Mouse (Mus musculus) splenic B cell, adult 2 months (primary cell): ENCODE data around the gene Gm4791.

Source experiments
- DNase-seq: peaks from one replicate; pipeline ENCODE4 v3.0.0-alpha.2; 2011; ENCODE audit warnings: low read depth, low spot score
- H3K27me3 ChIP-seq: 2 replicates; pipeline ENCODE4 v1.6.1; 2012; ENCODE audit warnings: mild to moderate bottlenecking, low read length, moderate library complexity, mixed read lengths; ENCODE audit not compliant: control insufficient read depth, poor library complexity, insufficient read depth, severe bottlenecking
- H3K36me3 ChIP-seq: 2 replicates; pipeline ENCODE4 v1.6.1; 2012; ENCODE audit warnings: mild to moderate bottlenecking, low read length, moderate library complexity, mixed read lengths; ENCODE audit not compliant: control insufficient read depth, poor library complexity, insufficient read depth, severe bottlenecking

Gm4791 gene

DNA sequence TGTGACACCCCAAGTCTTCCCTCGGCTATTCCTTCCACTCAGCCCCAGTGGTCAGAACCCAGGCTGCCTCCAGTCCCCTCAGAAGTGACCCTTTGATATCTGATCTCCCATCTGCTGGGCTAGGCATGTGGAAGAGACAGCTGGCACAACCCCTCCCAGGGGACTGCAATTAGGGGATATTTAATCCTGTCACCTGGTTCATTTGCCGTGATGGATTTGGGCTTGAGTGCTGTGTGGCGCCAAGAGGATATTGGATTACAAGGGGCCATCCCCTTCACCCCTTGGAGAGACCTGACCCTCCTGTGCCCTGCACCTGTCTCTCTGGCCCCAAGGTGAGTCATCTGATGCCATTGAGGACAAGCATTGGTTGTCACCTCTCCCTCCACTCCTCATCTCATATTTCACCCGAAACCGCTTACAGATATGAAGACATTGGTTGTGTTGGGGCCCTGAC, at the start of gene Gm4791:
Gene Gm4791, plus strand, starts transcription at position 404 of the 454 bp plus-strand sequence.
- no peaks in the 10 kb centered on the region for H3K27me3 ChIP-seq
- DNase-seq, result no peak

GRCm38 (mm10) chr9:46956286-46956685, 42.3 kb upstream of the Gm4791 start:
- DNase-seq, result no peak
- H3K27me3 ChIP-seq, result no peaks in the 10 kb centered on the region
- no peaks in the 10 kb centered on the region for H3K36me3 ChIP-seq

More for the DNA sequence above, at the start of gene Gm4791:
- H3K36me3 ChIP-seq, result no peaks in the 10 kb centered on the region

- H3K36me3 ChIP-seq, result no peaks in the 10 kb centered on the region
- no peak for DNase-seq
- H3K27me3 ChIP-seq, result no peaks in the 10 kb centered on the region
These were observed 41.1 kb upstream of the Gm4791 start for GRCm38 (mm10) chr9:46957420-46957950.

GRCm38 (mm10) chr9:46966028-46966427, 32.5 kb upstream of the Gm4791 start:
- Histone ChIP-seq H3K36me3 (no peaks in the 10 kb centered on the region), H3K27me3 (no peaks in the 10 kb centered on the region)
- no peak for DNase-seq

GRCm38 (mm10) chr9:46968970-46969369, 29.6 kb upstream of the Gm4791 start:
- no peak for DNase-seq

GRCm38 (mm10) chr9:46969406-46969805, 29.1 kb upstream of the Gm4791 start:
- Histone ChIP-seq H3K27me3 (no peaks in the 10 kb centered on the region), H3K36me3 (no peaks in the 10 kb centered on the region)
- no peak for DNase-seq

More at GRCm38 (mm10) chr9:46968970-46969369, 29.6 kb upstream of the Gm4791 start:
- no peaks in the 10 kb centered on the region for H3K27me3 ChIP-seq
- H3K36me3 ChIP-seq, result no peaks in the 10 kb centered on the region

DNA sequence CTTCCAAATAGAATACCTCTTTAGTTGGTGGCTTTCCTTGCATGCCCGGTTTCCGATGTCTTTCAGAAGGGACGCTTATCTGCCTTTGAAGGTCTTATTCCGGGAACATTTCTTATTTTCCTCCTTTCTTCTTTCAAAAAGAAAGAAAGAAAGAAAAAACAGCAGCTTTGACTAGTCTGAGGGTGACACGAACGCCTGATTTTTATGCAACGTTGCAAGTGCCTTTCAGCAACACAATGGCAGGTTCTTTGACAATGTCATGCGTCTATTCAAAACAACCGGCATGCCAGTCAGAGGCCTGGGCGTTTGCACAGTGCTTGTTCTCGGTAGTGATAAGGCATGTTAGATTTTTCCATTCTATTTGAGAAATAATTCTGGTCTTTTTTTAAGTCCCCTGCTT, 19.7 kb upstream of the Gm4791 start:
- Histone ChIP-seq H3K27me3 (no peaks in the 10 kb centered on the region), H3K36me3 (no peaks in the 10 kb centered on the region)
- DNase-seq, result no peak

DNA sequence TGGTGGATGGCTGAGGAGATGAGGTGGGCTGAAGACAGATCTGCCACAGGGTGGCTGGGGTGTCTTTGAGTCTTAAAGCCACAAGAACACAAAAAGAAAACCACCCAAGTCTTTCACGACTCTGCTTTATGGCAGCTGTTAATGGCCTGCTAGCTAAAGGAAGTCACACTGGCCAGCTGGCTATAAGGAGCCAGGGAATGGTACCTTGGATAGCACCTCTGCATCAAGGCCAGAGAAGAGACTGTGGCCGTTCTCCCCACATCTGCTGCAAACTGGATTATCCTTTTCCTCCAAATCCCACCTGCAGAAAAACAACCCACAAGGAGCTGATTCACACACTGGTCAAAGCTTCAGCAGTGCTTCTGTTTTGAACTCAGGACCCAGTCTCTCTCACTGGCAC, 18.4 kb upstream of the Gm4791 start:
- Histone ChIP-seq H3K36me3 (no peaks in the 10 kb centered on the region), H3K27me3 (no peaks in the 10 kb centered on the region)
- no peak for DNase-seq

DNA sequence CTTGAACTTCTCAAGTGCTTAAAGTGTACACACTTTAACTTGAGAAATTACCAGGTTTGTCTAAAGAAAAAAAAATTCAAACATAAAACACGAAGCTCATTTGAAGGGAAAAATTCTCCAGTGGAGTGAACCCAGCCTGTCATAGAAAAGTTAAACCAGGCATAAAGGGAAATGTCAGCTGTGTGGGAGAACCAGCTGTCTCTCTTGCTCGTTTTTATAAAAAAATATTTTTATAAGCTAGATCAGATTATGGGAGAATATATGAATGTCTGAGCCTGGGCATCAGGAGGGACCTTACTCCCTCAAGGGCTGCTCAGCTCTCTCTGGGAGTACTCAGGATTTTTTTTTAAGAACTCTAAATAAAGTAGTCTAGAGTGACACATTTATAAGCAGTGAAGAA, 15.1 kb upstream of the Gm4791 start:
- DNase-seq, result no peak
- no peaks in the 10 kb centered on the region for H3K27me3 ChIP-seq
- H3K36me3 ChIP-seq, result no peaks in the 10 kb centered on the region

DNA sequence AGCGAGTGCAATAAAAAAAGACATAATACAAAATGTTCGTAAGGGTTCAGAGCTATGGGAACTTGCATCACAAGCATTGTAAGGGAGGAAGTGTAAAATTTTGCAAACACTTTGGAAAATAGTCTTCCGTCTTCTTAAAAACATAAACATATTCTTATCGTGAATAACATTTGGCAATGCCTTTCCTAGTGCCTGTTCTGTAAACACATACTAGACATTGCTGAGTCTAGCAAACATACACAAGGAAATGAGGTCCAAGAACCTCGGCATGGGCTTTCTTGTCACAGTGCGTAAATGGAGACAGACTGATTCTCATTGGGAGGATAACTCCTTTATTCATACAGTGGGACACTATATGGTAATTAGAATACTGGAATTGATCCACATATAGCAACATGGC, 43.0 kb downstream of the Gm4791 start:
- no peaks in the 10 kb centered on the region for H3K27me3 ChIP-seq
- H3K36me3 ChIP-seq, result no peaks in the 10 kb centered on the region
- no peak for DNase-seq
